Mouse (Mus musculus): ENCODE results near the gene Gabbr2.

DNA sequence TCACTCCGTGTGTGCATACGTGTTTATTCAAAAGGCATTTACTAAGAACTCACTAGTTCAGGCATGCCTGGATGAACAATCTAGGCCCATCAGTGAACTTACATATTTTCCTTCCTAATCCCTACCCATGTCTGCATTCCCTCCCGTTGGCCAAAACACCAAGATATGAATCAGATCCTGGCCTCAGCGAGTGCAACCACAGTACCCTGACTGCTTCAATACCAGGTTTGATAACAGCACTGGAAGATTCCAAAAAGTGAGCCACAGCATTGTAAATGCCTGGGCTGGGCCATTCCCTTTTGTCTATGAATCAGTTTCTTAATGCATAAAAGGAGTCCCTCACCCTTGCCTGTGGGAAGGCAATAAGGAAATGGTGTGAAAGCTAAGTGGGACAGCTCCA lies 342.5 kb downstream of the Gabbr2 start:
- no peak for TF ChIP-seq TAL1 (IDR thresholded peaks at IDR 0.05; ENCODE audit: low read length)
- no peak for TF ChIP-seq GATA1 (IDR thresholded peaks at IDR 0.05; ENCODE audit: low read length)

Measured in erythroblast, embryonic 14.5 days (primary cell).